Mouse (Mus musculus): ENCODE data around the gene Ank. TPM values are rescaled to one million over a fixed set of nuclear protein-coding genes. Genes with fewer than 3 reads are reported as not detected.

The Ank gene
- polyA plus RNA-seq, 1 experiment = 21.5 TPM

DNA sequence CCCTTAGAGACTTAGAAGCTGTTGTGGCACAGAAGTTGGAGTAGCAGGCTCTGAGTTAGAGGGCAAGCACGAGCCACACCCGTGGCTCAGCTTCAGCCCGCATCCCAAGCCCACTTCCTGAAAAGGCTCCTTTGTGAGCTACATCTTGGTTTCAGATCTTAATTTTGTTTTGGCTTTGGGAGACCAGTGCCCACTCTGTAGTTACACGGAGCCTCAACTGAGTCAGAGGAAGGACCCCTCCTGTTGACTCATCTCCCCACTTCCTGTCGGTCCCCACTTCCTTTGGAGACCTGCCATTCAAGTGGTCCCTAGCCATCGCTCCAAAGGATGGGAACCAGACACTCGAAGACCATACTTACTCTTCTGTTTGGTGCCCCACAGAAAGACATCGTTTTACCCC is 51.5 kb downstream of the Ank start:
- Histone ChIP-seq H3K27me3 (ENCODE audit: control insufficient read depth, insufficient read depth, low read length) (no peaks in the 10 kb centered on the region), H3K4me3 (ENCODE audit: control insufficient read depth, insufficient read depth, low read length) (no peak overlapping the region), H3K4me1 (replicated peaks; ENCODE audit: control insufficient read depth, insufficient read depth, low read length) (peaks cover 7% of the 10 kb centered on the region), H3K36me3 (ENCODE audit: control insufficient read depth, insufficient read depth, low read length) (no peaks in the 10 kb centered on the region), H3K27ac (ENCODE audit: control insufficient read depth, insufficient read depth, low read length) (no peak overlapping the region)
- DNase-seq = no peak
- TF ChIP-seq POLR2A (IDR thresholded peaks at IDR 0.05; ENCODE audit: control insufficient read depth, extremely low read depth, insufficient read depth, low read length, poor library complexity) (no peak), CTCF (IDR thresholded peaks at IDR 0.05; ENCODE audit: borderline replicate concordance, control insufficient read depth, extremely low read depth, insufficient read depth, low read length, poor library complexity) (no peak)
- 3% methylated on average over 8 of the region's 8 CpGs for WGBS

DNA sequence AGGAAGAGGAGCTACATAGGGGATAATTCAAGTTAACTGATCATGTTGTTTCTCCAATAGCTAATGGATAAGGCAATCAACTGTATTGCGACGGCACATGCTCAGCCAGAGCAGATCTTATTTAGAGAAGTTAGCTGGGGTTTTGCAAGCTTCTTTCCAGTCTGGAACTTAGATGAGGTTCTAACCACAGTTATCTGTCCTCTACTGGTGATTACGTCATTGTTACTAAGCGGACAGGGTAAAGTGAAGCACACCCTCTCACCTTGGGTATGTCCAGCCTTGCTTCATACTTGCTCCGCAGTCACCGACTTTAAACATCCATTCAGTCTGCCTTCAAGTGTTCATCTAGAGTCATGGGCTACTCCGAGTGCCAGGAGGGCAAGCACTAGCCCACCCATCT is 53.4 kb downstream of the Ank start:
- 91% methylated on average over 7 of the region's 7 CpGs for WGBS
- TF ChIP-seq CTCF (IDR thresholded peaks at IDR 0.05; ENCODE audit: borderline replicate concordance, control insufficient read depth, extremely low read depth, insufficient read depth, low read length, poor library complexity) (no peak), POLR2A (IDR thresholded peaks at IDR 0.05; ENCODE audit: control insufficient read depth, extremely low read depth, insufficient read depth, low read length, poor library complexity) (no peak)
- Histone ChIP-seq H3K27me3 (ENCODE audit: control insufficient read depth, insufficient read depth, low read length) (no peaks in the 10 kb centered on the region), H3K36me3 (ENCODE audit: control insufficient read depth, insufficient read depth, low read length) (no peaks in the 10 kb centered on the region), H3K27ac (ENCODE audit: control insufficient read depth, insufficient read depth, low read length) (no peak overlapping the region), H3K4me3 (ENCODE audit: control insufficient read depth, insufficient read depth, low read length) (no peak overlapping the region), H3K4me1 (replicated peaks; ENCODE audit: control insufficient read depth, insufficient read depth, low read length) (peaks cover 7% of the 10 kb centered on the region)
- DNase-seq = no peak

DNA sequence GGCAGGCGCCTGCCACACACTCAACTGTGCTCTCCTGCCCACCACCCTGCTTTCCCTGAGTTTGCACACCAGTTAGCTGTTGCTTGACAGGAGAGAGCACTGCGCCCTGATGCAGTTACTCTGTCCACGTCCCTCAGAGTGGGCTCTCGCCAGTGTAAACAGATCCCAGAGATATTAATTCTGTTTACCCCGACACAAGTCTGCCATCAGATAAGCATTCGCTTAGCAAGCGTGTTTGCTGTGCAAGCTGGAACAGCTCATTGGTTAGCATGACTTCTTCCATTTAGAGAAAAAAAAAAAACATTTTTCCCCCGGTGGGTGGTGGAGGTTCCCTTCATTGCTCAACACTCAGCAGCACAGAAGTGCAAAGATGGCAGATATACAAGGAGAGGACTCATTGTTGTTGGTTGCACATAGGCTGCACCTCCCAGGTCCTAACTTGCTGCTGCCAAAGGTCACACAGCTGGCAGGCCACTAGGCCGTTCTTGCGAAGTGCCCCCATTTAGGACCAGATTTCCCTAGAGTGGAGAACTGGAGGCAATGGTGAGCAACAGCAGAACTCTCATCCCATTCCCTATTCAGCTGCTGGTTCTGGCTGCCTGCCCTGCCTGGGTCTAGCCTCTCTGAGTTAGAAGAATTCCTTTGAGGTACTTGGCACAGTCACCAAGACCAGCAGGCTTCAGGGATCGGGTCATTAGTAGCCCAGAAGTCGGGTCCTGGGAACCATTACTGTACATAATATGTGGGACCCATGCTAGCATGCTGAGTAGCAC is 58.9 kb downstream of the Ank start:
- Histone ChIP-seq H3K27me3 (ENCODE audit: control insufficient read depth, insufficient read depth, low read length) (no peaks in the 10 kb centered on the region), H3K4me1 (replicated peaks; ENCODE audit: control insufficient read depth, insufficient read depth, low read length) (0 out of 2 replicates have a peak, but pooled peaks cover 2% of the 10 kb centered on the region), H3K4me3 (ENCODE audit: control insufficient read depth, insufficient read depth, low read length) (no peak overlapping the region), H3K36me3 (ENCODE audit: control insufficient read depth, insufficient read depth, low read length) (no peaks in the 10 kb centered on the region), H3K27ac (ENCODE audit: control insufficient read depth, insufficient read depth, low read length) (no peak overlapping the region)
- 91% methylated on average over 12 of the region's 12 CpGs for WGBS
- DNase-seq = no peak
- TF ChIP-seq POLR2A (IDR thresholded peaks at IDR 0.05; ENCODE audit: control insufficient read depth, extremely low read depth, insufficient read depth, low read length, poor library complexity) (no peak), CTCF (IDR thresholded peaks at IDR 0.05; ENCODE audit: borderline replicate concordance, control insufficient read depth, extremely low read depth, insufficient read depth, low read length, poor library complexity) (no peak)

DNA sequence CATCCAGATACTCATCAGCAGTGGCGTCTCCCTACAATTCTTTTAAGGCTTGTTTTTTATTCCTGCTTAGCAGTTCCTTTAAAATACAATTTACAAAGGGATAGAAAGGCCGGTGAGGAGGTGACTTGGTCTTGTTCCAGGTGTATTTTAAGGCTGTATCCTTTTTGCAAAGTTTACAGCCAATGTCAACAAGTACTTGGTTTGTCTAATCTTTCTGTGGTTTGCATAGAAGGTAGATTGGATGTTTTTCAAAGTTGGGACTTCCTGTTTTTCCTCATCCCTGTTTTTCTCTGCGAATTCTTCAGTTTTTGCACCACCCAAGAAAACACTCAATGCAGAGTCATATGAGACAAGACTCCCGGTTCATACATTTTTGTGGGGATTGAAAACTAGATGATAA is 62.4 kb downstream of the Ank start:
- Histone ChIP-seq H3K36me3 (ENCODE audit: control insufficient read depth, insufficient read depth, low read length) (no peaks in the 10 kb centered on the region), H3K4me1 (replicated peaks; ENCODE audit: control insufficient read depth, insufficient read depth, low read length) (0 out of 2 replicates have a peak, but pooled peaks cover 2% of the 10 kb centered on the region), H3K27me3 (ENCODE audit: control insufficient read depth, insufficient read depth, low read length) (no peaks in the 10 kb centered on the region), H3K4me3 (ENCODE audit: control insufficient read depth, insufficient read depth, low read length) (no peak overlapping the region), H3K27ac (ENCODE audit: control insufficient read depth, insufficient read depth, low read length) (no peak overlapping the region)
- no peak for DNase-seq
- no peak for TF ChIP-seq CTCF (IDR thresholded peaks at IDR 0.05; ENCODE audit: borderline replicate concordance, control insufficient read depth, extremely low read depth, insufficient read depth, low read length, poor library complexity)
- TF ChIP-seq POLR2A (IDR thresholded peaks at IDR 0.05; ENCODE audit: control insufficient read depth, extremely low read depth, insufficient read depth, low read length, poor library complexity) = no peak
- 60% methylated on average over 4 of the region's 4 CpGs for WGBS

DNA sequence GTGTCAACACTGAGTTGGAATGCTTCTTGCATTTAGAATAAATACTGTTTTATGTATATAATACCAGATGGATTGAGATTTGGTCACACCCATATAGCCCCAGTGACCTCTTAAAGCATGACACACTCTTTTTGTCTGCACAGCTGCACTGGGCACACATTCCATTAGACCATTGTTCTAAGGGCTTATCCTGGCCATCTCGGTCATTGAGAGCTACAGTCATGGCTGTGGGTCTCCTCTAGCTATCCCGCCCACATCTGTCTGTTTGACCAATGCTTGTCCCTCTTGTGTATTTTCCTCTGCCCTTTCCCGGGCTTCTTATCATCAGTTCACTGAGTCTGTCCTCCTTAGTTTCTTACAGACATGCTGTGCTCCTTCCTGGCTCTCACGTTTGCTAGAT is 63.5 kb downstream of the Ank start:
- H3K36me3 ChIP-seq (ENCODE audit: control insufficient read depth, insufficient read depth, low read length) = no peaks in the 10 kb centered on the region
- H3K27me3 ChIP-seq (ENCODE audit: control insufficient read depth, insufficient read depth, low read length) = no peaks in the 10 kb centered on the region
- no peak for DNase-seq
- H3K4me3 ChIP-seq (ENCODE audit: control insufficient read depth, insufficient read depth, low read length) = no peak overlapping the region
- WGBS = 95% methylated on average over 4 of the region's 4 CpGs
- no peak overlapping the region for H3K27ac ChIP-seq (ENCODE audit: control insufficient read depth, insufficient read depth, low read length)
- no peak for TF ChIP-seq POLR2A (IDR thresholded peaks at IDR 0.05; ENCODE audit: control insufficient read depth, extremely low read depth, insufficient read depth, low read length, poor library complexity)
- H3K4me1 ChIP-seq (replicated peaks; ENCODE audit: control insufficient read depth, insufficient read depth, low read length) = 0 out of 2 replicates have a peak, but pooled peaks cover 2% of the 10 kb centered on the region

DNA sequence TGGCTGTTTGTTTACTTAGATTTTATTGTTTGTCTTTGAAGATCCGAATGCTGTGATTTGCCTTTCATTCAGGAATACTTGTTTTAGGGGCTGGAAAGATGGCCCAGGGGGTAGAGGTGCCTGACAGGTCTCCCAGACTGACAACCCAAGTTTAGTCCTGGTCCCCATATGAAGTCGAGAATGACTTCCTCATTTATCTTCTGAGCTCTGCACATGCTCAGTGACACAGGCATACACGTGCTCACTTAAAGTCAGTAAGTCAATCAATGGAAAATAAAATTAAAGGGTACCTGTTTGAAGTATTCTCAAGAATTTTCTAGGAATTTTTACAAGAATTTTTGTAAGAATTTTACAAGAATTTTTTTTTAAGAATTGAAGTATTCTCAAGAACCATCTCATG is 66.6 kb downstream of the Ank start:
- Histone ChIP-seq H3K4me3 (ENCODE audit: control insufficient read depth, insufficient read depth, low read length) (no peak overlapping the region), H3K27me3 (ENCODE audit: control insufficient read depth, insufficient read depth, low read length) (no peaks in the 10 kb centered on the region), H3K27ac (ENCODE audit: control insufficient read depth, insufficient read depth, low read length) (no peak overlapping the region), H3K4me1 (replicated peaks; ENCODE audit: control insufficient read depth, insufficient read depth, low read length) (0 out of 2 replicates have a peak, but pooled peaks cover 2% of the 10 kb centered on the region), H3K36me3 (ENCODE audit: control insufficient read depth, insufficient read depth, low read length) (no peaks in the 10 kb centered on the region)
- TF ChIP-seq POLR2A (IDR thresholded peaks at IDR 0.05; ENCODE audit: control insufficient read depth, extremely low read depth, insufficient read depth, low read length, poor library complexity) = no peak
- TF ChIP-seq CTCF (IDR thresholded peaks at IDR 0.05; ENCODE audit: borderline replicate concordance, control insufficient read depth, extremely low read depth, insufficient read depth, low read length, poor library complexity) = no peak
- no peak for DNase-seq
- WGBS = 51% methylated on average over 3 of the region's 3 CpGs

DNA sequence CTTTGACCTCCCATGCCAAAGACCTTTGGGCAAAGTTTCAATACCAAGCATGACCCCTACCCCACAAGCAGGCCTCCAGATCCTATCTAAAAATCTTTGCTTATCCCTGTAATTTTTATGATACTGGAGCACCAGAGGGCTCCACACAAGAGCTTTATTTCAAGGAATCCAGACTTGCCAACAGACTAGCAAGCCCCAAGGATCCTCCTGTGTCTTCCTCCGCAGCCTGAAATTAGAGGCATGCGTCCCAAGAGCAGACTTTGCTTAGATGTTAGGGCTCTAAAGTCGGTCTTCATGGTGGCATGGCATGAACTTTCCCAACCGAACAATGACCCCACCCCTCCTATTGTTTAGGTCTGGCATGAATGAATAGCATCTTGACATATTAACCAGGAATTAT is 69.2 kb downstream of the Ank start:
- H3K4me3 ChIP-seq (ENCODE audit: control insufficient read depth, insufficient read depth, low read length) = no peak overlapping the region
- no peaks in the 10 kb centered on the region for H3K36me3 ChIP-seq (ENCODE audit: control insufficient read depth, insufficient read depth, low read length)
- WGBS = 97% methylated on average over 4 of the region's 4 CpGs
- DNase-seq = no peak
- H3K27ac ChIP-seq (ENCODE audit: control insufficient read depth, insufficient read depth, low read length) = no peak overlapping the region
- H3K27me3 ChIP-seq (ENCODE audit: control insufficient read depth, insufficient read depth, low read length) = no peaks in the 10 kb centered on the region
- H3K4me1 ChIP-seq (replicated peaks; ENCODE audit: control insufficient read depth, insufficient read depth, low read length) = no peaks in the 10 kb centered on the region
- no peak for TF ChIP-seq CTCF (IDR thresholded peaks at IDR 0.05; ENCODE audit: borderline replicate concordance, control insufficient read depth, extremely low read depth, insufficient read depth, low read length, poor library complexity)
- TF ChIP-seq POLR2A (IDR thresholded peaks at IDR 0.05; ENCODE audit: control insufficient read depth, extremely low read depth, insufficient read depth, low read length, poor library complexity) = no peak
